Mouse (Mus musculus): ENCODE results near the gene Ptprd.

DNA sequence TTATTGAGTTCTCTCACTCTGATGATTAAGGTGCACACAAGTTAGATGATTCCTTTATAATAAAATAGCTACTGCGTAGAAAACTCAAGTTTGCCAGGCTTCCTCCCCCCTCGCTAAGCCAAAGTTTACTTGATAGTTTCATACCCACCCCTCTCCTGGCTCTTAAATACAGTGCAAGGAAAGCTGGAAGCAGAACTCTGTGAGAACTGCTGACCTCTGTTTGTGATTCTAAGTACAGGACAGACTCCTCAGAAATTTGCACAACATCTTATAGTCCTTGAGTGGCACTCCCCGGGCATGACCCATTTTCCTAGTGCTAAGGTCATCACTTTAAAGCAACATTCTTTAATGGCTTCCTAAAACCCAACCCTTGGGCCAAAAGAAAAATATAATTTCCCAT lies 2196.7 kb downstream of the Ptprd start:
- TF ChIP-seq POLR2A (IDR thresholded peaks at IDR 0.05; ENCODE audit: low read depth, low read length), result no peak
- no peak for TF ChIP-seq CTCF (IDR thresholded peaks at IDR 0.05; ENCODE audit: extremely low read depth, insufficient read depth, insufficient read length, insufficient replicate concordance)
